19 mouse cellular contexts compared by ENCODE assay signal in genomic region chr9:72656491-72656890, GRCm38 (mm10). TPM values are rescaled to one million over a fixed set of nuclear protein-coding genes. Genes with fewer than 3 reads are reported as not detected.
DNase-seq lines count a peak whose midpoint lies in the region; ATAC-seq and TF ChIP-seq lines count a peak whose summit lies in the region.
"Had no signal": no experiment of that assay in that cellular context is flagged by ENCODE, and none has a peak within 500 bp of the region (broad histone marks: within the 10 kb centered on the region; RNA-seq: fewer than 3 reads in every experiment).

No protein-coding gene starts in this region.

- no peak overlapping the region for H3K4me2 ChIP-seq in kidney, postnatal 0 days (ENCODE audit: low read length)
- H3K4me2 ChIP-seq in limb, embryonic 12.5 days: no peak overlapping the region
- H3K4me2 ChIP-seq: forebrain, embryonic 13.5 days; hindbrain, embryonic 15.5 days; lung, embryonic 14.5 days; midbrain, embryonic 12.5 days had no signal

- no peak for DNase-seq in heart, adult 2 months
- no peak for DNase-seq in heart, postnatal 4 days
- DNase-seq in kidney, postnatal 0 days (ENCODE audit: low spot score): no peak
- DNase-seq in kidney, adult 11 months: no peak
- no peak for DNase-seq in embryo, embryonic 10.5 days (ENCODE audit: low spot score)
- no peak for DNase-seq in adipocyte (ENCODE audit: low spot score)
- DNase-seq: adrenal gland, adult 2 months; cerebellum, adult 18-20 months; layer of hippocampus, postnatal 36 days; lung, embryonic 14.5 days; right cerebral cortex, adult 18-20 months; spleen, adult 18-20 months; thymus, postnatal 25 days had no signal

- H3K9ac ChIP-seq in heart, adult 2 months (ENCODE audit: low read depth, low read length): no peak overlapping the region
- no peak overlapping the region for H3K9ac ChIP-seq in kidney, postnatal 0 days (ENCODE audit: low read depth, low read length)
- H3K9ac ChIP-seq in ES-Bruce4 (ENCODE audit: low read depth, poor library complexity, severe bottlenecking): 0 out of 2 replicates have a peak overlapping the region, but pooled peaks have one; percentile 33
- no peak overlapping the region; the same call in 1 of the 2 replicates for H3K9ac ChIP-seq in limb, embryonic 12.5 days (replicated peaks)
- H3K9ac ChIP-seq: forebrain, embryonic 13.5 days; hindbrain, embryonic 15.5 days; lung, embryonic 14.5 days; midbrain, embryonic 12.5 days had no signal

- no peak overlapping the region for H3K4me3 ChIP-seq in heart, adult 2 months
- H3K4me3 ChIP-seq in kidney, postnatal 0 days (replicated peaks; ENCODE audit: low read depth, low read length): no peak overlapping the region
- H3K4me3 ChIP-seq in ES-Bruce4 (ENCODE audit: low read depth, low read length): no peak overlapping the region
- no peak overlapping the region for H3K4me3 ChIP-seq in limb, embryonic 12.5 days (replicated peaks)
- H3K4me3 ChIP-seq: forebrain, embryonic 13.5 days; hindbrain, embryonic 15.5 days; midbrain, embryonic 12.5 days had no signal

- H3K27ac ChIP-seq in heart, adult 2 months: peak overlapping the region; percentile 36; the same call in 1 of the 2 replicates
- 0 out of 2 replicates have a peak overlapping the region, but pooled peaks have one; percentile 68 for H3K27ac ChIP-seq in kidney, postnatal 0 days
- 0 out of 2 replicates have a peak overlapping the region, but pooled peaks have one; percentile 71 for H3K27ac ChIP-seq in ES-Bruce4 (ENCODE audit: insufficient read depth, low read length)
- peak overlapping the region; percentile 45; the same call in 1 of the 2 replicates for H3K27ac ChIP-seq in limb, embryonic 12.5 days
- H3K27ac ChIP-seq: forebrain, embryonic 13.5 days; hindbrain, embryonic 15.5 days; midbrain, embryonic 12.5 days had no signal

- no peak for TF ChIP-seq POLR2A in heart, adult 2 months (IDR thresholded peaks at IDR 0.05; ENCODE audit: insufficient read depth, low read depth, low read length)
- TF ChIP-seq POLR2A in ES-Bruce4 (IDR thresholded peaks at IDR 0.05; ENCODE audit: insufficient read depth, low read length): no peak

- WGBS in heart, adult 2 months: 65% methylated on average over 4 of the region's 4 CpGs
- 31% methylated on average over 4 of the region's 4 CpGs for WGBS in kidney, postnatal 0 days
- WGBS in limb, embryonic 12.5 days: 34% methylated on average over 4 of the region's 4 CpGs

- H3K79me2 ChIP-seq in heart, adult 2 months (replicated peaks; ENCODE audit: control insufficient read depth, insufficient read depth, low read length): no peaks in the 10 kb centered on the region

- H3K36me3 ChIP-seq in heart, adult 2 months (ENCODE audit: control insufficient read depth, insufficient read depth, low read length): no peaks in the 10 kb centered on the region
- no peaks in the 10 kb centered on the region for H3K36me3 ChIP-seq in kidney, postnatal 0 days (ENCODE audit: insufficient read depth, low read length)
- H3K36me3 ChIP-seq in ES-Bruce4 (ENCODE audit: control insufficient read depth, insufficient read depth, low read length, poor library complexity, severe bottlenecking): no peaks in the 10 kb centered on the region
- H3K36me3 ChIP-seq in limb, embryonic 12.5 days: no peaks in the 10 kb centered on the region
- H3K36me3 ChIP-seq: hindbrain, embryonic 15.5 days; midbrain, embryonic 12.5 days had no signal

- intact Hi-C loops in heart, adult 2 months (cut with DNase I): no loop called here

- TF ChIP-seq CTCF in heart, adult 2 months (IDR thresholded peaks at IDR 0.05): no peak
- TF ChIP-seq CTCF in kidney, postnatal 0 days (IDR thresholded peaks at IDR 0.05; ENCODE audit: low read depth): no peak
- TF ChIP-seq CTCF in ES-Bruce4 (IDR thresholded peaks at IDR 0.05; ENCODE audit: low read depth, low read length): no peak

- no peaks in the 10 kb centered on the region for H3K9me3 ChIP-seq in kidney, postnatal 0 days (replicated peaks; ENCODE audit: low read length)
- H3K9me3 ChIP-seq in ES-Bruce4 (replicated peaks; ENCODE audit: control insufficient read depth, insufficient read depth, low read length, poor library complexity, severe bottlenecking): no peaks in the 10 kb centered on the region
- H3K9me3 ChIP-seq in limb, embryonic 12.5 days: no peaks in the 10 kb centered on the region
- H3K9me3 ChIP-seq: forebrain, embryonic 13.5 days; hindbrain, embryonic 15.5 days; midbrain, embryonic 12.5 days had no signal

- peaks cover 7% of the 10 kb centered on the region for H3K4me1 ChIP-seq in heart, adult 2 months (ENCODE audit: control insufficient read depth, insufficient read depth, low read length)
- 0 out of 2 replicates have a peak, but pooled peaks cover 7% of the 10 kb centered on the region for H3K4me1 ChIP-seq in kidney, postnatal 0 days (replicated peaks; ENCODE audit: insufficient read depth, low read length)
- H3K4me1 ChIP-seq in ES-Bruce4 (ENCODE audit: control insufficient read depth, insufficient read depth, low read length): peaks cover 13% of the 10 kb centered on the region
- peaks cover 50% of the 10 kb centered on the region for H3K4me1 ChIP-seq in limb, embryonic 12.5 days (replicated peaks)

- TF ChIP-seq EP300 in heart, adult 2 months (IDR thresholded peaks at IDR 0.05; ENCODE audit: insufficient read depth, low read depth, low read length): no peak
- no peak for TF ChIP-seq EP300 in ES-Bruce4 (IDR thresholded peaks at IDR 0.05; ENCODE audit: insufficient read depth, low read depth, low read length)

- H3K27me3 ChIP-seq in heart, adult 2 months (ENCODE audit: control insufficient read depth, insufficient read depth, low read length): no peaks in the 10 kb centered on the region
- H3K27me3 ChIP-seq in kidney, postnatal 0 days (ENCODE audit: insufficient read depth, low read length): no peaks in the 10 kb centered on the region
- H3K27me3 ChIP-seq in ES-Bruce4 (ENCODE audit: control insufficient read depth, insufficient read depth, low read length, poor library complexity, severe bottlenecking): no peaks in the 10 kb centered on the region
- H3K27me3 ChIP-seq in limb, embryonic 12.5 days: no peaks in the 10 kb centered on the region
- H3K27me3 ChIP-seq: forebrain, embryonic 13.5 days; hindbrain, embryonic 15.5 days; midbrain, embryonic 12.5 days had no signal

- no peak for ATAC-seq in kidney, postnatal 0 days (replicated peaks; ENCODE audit: low FRiP score, low read depth)
- no peak for ATAC-seq in limb, embryonic 12.5 days (ENCODE audit: insufficient number of reproducible peaks, insufficient read depth, low FRiP score, low TSS enrichment, low read depth)
- ATAC-seq: forebrain, embryonic 13.5 days; intestine, postnatal 0 days had no signal

RNA-seq across cellular contexts. Expression of gene Nedd4, which starts 5.7 kb away (rescaled TPM):
- 100 to 1,000 TPM; 317 to 357 TPM for total RNA-seq in heart, adult 2 months (2021)
- polyA plus RNA-seq in heart, adult 2 months (2012; rRNA removed): 129 and 289 TPM in 2 replicates
- 100 to 1,000 TPM; 610 to 637 TPM for total RNA-seq in heart, postnatal 4 days (2021)
- 377 and 437 TPM in 2 replicates for polyA plus RNA-seq in kidney, postnatal 0 days (2015; fragmentation: Nextera tagmentation; extraction: Ambion mirVana)
- polyA plus RNA-seq in ES-Bruce4 (2011; ENCODE audit: insufficient read depth, insufficient read length, low read depth, missing spikeins): 1,167 and 1,184 TPM in 2 replicates
- 815 and 839 TPM in 2 replicates for polyA plus RNA-seq in limb, embryonic 12.5 days (2016; fragmentation: Nextera tagmentation; extraction: Ambion mirVana)
